Mouse (Mus musculus): ENCODE data around the gene Mical1.

Mical1 gene

GRCm38 (mm10) chr10:41476171-41477017, at the start of gene Mical1:
Gene Mical1 (plus strand): TSS chr10:41476314.
- peak; percentile 40 for DNase-seq (ENCODE audit: low read depth, low spot score)

GRCm38 (mm10) chr10:41426368-41426767, 49.7 kb upstream of the Mical1 start:
- no peak for DNase-seq (ENCODE audit: low read depth, low spot score)

GRCm38 (mm10) chr10:41434624-41435023, 41.5 kb upstream of the Mical1 start:
- DNase-seq (ENCODE audit: low read depth, low spot score), result no peak

- DNase-seq (ENCODE audit: low read depth, low spot score), result no peak
Measured at GRCm38 (mm10) chr10:41435141-41435540, 41.0 kb upstream of the Mical1 start.

- no peak for DNase-seq (ENCODE audit: low read depth, low spot score)
Measured at GRCm38 (mm10) chr10:41448216-41448615, 27.9 kb upstream of the Mical1 start.

- DNase-seq (ENCODE audit: low read depth, low spot score), result no peak
Measured at GRCm38 (mm10) chr10:41449684-41450083, 26.4 kb upstream of the Mical1 start.

- peak; percentile 97 for DNase-seq (ENCODE audit: low read depth, low spot score)
Measured at GRCm38 (mm10) chr10:41450137-41450670, 25.9 kb upstream of the Mical1 start, which contains the start of gene Zbtb24. Gene Zbtb24 (plus strand): TSS chr10:41450383.

- DNase-seq (ENCODE audit: low read depth, low spot score), result no peak
Measured at GRCm38 (mm10) chr10:41450780-41451522, 25.2 kb upstream of the Mical1 start.

- no peak for DNase-seq (ENCODE audit: low read depth, low spot score)
Measured at GRCm38 (mm10) chr10:41451656-41452055, 24.5 kb upstream of the Mical1 start.

- no peak for DNase-seq (ENCODE audit: low read depth, low spot score)
Measured at GRCm38 (mm10) chr10:41452791-41453190, 23.3 kb upstream of the Mical1 start.

- no peak for DNase-seq (ENCODE audit: low read depth, low spot score)
Measured at GRCm38 (mm10) chr10:41459990-41460389, 16.1 kb upstream of the Mical1 start.

- DNase-seq (ENCODE audit: low read depth, low spot score), result no peak
Measured at GRCm38 (mm10) chr10:41460501-41460900, 15.6 kb upstream of the Mical1 start.

- DNase-seq (ENCODE audit: low read depth, low spot score), result no peak
Measured at GRCm38 (mm10) chr10:41461057-41461722, 14.9 kb upstream of the Mical1 start.

GRCm38 (mm10) chr10:41464401-41464955, 11.6 kb upstream of the Mical1 start:
- DNase-seq (ENCODE audit: low read depth, low spot score), result no peak

- no peak for DNase-seq (ENCODE audit: low read depth, low spot score)
Measured at GRCm38 (mm10) chr10:41467325-41467724, 8.8 kb upstream of the Mical1 start.

- DNase-seq (ENCODE audit: low read depth, low spot score), result no peak
Measured at GRCm38 (mm10) chr10:41470693-41471092, 5.4 kb upstream of the Mical1 start.

GRCm38 (mm10) chr10:41472534-41472933, 3.6 kb upstream of the Mical1 start:
- no peak for DNase-seq (ENCODE audit: low read depth, low spot score)

- DNase-seq (ENCODE audit: low read depth, low spot score), result no peak
Measured at GRCm38 (mm10) chr10:41472962-41473481, 3.1 kb upstream of the Mical1 start.

GRCm38 (mm10) chr10:41473782-41474468, 2.2 kb upstream of the Mical1 start:
- no peak for DNase-seq (ENCODE audit: low read depth, low spot score)

GRCm38 (mm10) chr10:41474981-41475391, 1.1 kb upstream of the Mical1 start:
- no peak for DNase-seq (ENCODE audit: low read depth, low spot score)

GRCm38 (mm10) chr10:41477018-41477277, 834 bp downstream of the Mical1 start:
- DNase-seq (ENCODE audit: low read depth, low spot score), result no peak

Data from c-Kit-negative CD71-positive TER-119-positive erythroid progenitor cells, embryonic 14.5 days (primary cell).